ENCODE assay signal across 9 mouse cellular contexts in genomic region chr7:44475046-44475614, GRCm38 (mm10). TPM values are rescaled to one million over a fixed set of nuclear protein-coding genes. Genes with fewer than 3 reads are reported as not detected.
DNase-seq lines count a peak whose midpoint lies in the region; ATAC-seq lines count a peak whose summit lies in the region.
"Had no signal": no experiment of that assay in that cellular context is flagged by ENCODE, and none has a peak within 500 bp of the region (broad histone marks: within the 10 kb centered on the region; RNA-seq: fewer than 3 reads in every experiment).

No protein-coding gene starts in this region.

- ATAC-seq in lung, embryonic 15.5 days (ENCODE audit: borderline replicate concordance, extremely low read depth, low FRiP score, low TSS enrichment), result no peak
- ATAC-seq in liver, embryonic 11.5 days (replicated peaks; ENCODE audit: low FRiP score), result no peak

- no peak overlapping the region for H3K4me3 ChIP-seq in lung, embryonic 15.5 days
- H3K4me3 ChIP-seq in hindbrain, embryonic 10.5 days, result no peak overlapping the region
- H3K4me3 ChIP-seq in liver, embryonic 11.5 days (ENCODE audit: low read depth, low read length), result no peak overlapping the region

- WGBS in lung, embryonic 15.5 days, result 36% methylated on average over 5 of the region's 5 CpGs
- WGBS in hindbrain, embryonic 10.5 days, result 33% methylated on average over 5 of the region's 5 CpGs
- 34% methylated on average over 5 of the region's 5 CpGs for WGBS in liver, embryonic 11.5 days

- H3K36me3 ChIP-seq in lung, embryonic 15.5 days, result no peaks in the 10 kb centered on the region
- 0 out of 2 replicates have a peak, but pooled peaks cover 4% of the 10 kb centered on the region for H3K36me3 ChIP-seq in hindbrain, embryonic 10.5 days
- peaks cover 4% of the 10 kb centered on the region for H3K36me3 ChIP-seq in liver, embryonic 11.5 days (ENCODE audit: control insufficient read depth, insufficient read depth, low read length)

- H3K4me1 ChIP-seq in lung, embryonic 15.5 days, result peaks cover 47% of the 10 kb centered on the region
- H3K4me1 ChIP-seq in hindbrain, embryonic 10.5 days (replicated peaks), result peaks cover 54% of the 10 kb centered on the region
- peaks cover 29% of the 10 kb centered on the region for H3K4me1 ChIP-seq in liver, embryonic 11.5 days (replicated peaks; ENCODE audit: control insufficient read depth, insufficient read depth, low read length)

- no peaks in the 10 kb centered on the region for H3K9me3 ChIP-seq in lung, embryonic 15.5 days
- no peaks in the 10 kb centered on the region for H3K9me3 ChIP-seq in hindbrain, embryonic 10.5 days
- H3K9me3 ChIP-seq in liver, embryonic 11.5 days (ENCODE audit: control insufficient read depth, low read length), result no peaks in the 10 kb centered on the region

- H3K9ac ChIP-seq in lung, embryonic 15.5 days, result no peak overlapping the region
- no peak overlapping the region for H3K9ac ChIP-seq in liver, embryonic 11.5 days (ENCODE audit: low read depth, low read length)

- H3K27me3 ChIP-seq in lung, embryonic 15.5 days, result peaks cover 13% of the 10 kb centered on the region; the same call in 1 of the 2 replicates
- peaks cover 65% of the 10 kb centered on the region for H3K27me3 ChIP-seq in hindbrain, embryonic 10.5 days (ENCODE audit: insufficient read depth, poor library complexity, severe bottlenecking)
- peaks cover 57% of the 10 kb centered on the region for H3K27me3 ChIP-seq in liver, embryonic 11.5 days (replicated peaks; ENCODE audit: control insufficient read depth, insufficient read depth, low read length)

- no peak overlapping the region for H3K4me2 ChIP-seq in lung, embryonic 15.5 days
- H3K4me2 ChIP-seq in liver, embryonic 11.5 days, result no peak overlapping the region

- peak; percentile 15 to 17 for DNase-seq in cerebellum, postnatal 25 days
- DNase-seq in cerebellum, adult 9-10 months, result no peak
- DNase-seq in lung, postnatal 25 days (ENCODE audit: low spot score), result no peak
- DNase-seq in hindbrain, embryonic 10.5 days (ENCODE audit: low spot score), result no peak
- peak; percentile 13 for DNase-seq in neural tube, embryonic 10.5 days (ENCODE audit: extremely low spot score, low spot score)
- no peak for DNase-seq in thymus, postnatal 0 days (ENCODE audit: low spot score)
- no peak for DNase-seq in liver, embryonic 11.5 days (ENCODE audit: low spot score)

- peak overlapping the region; percentile 19; the same call in 1 of the 2 replicates for H3K27ac ChIP-seq in lung, embryonic 15.5 days
- H3K27ac ChIP-seq in hindbrain, embryonic 10.5 days, result peak overlapping the region; percentile 83
- no peak overlapping the region for H3K27ac ChIP-seq in liver, embryonic 11.5 days (ENCODE audit: low read depth, low read length)

RNA-seq across cellular contexts. Expression of gene Josd2, which starts 7.3 kb away (rescaled TPM):
- polyA plus RNA-seq in lung, embryonic 15.5 days (2015; fragmentation: Nextera tagmentation; extraction: Ambion mirVana), result 109 and 111 TPM in 2 replicates
- polyA plus RNA-seq in hindbrain, embryonic 10.5 days (2016; fragmentation: Nextera tagmentation; extraction: Ambion mirVana), result 86.2 and 89.2 TPM in 2 replicates
- polyA plus RNA-seq in thymus, postnatal 0 days (2015; fragmentation: Nextera tagmentation; extraction: Ambion mirVana), result 30.6 and 37.4 TPM in 2 replicates
- 145 and 146 TPM in 2 replicates for polyA plus RNA-seq in liver, embryonic 11.5 days (2014; fragmentation: Nextera tagmentation; extraction: Ambion mirVana)

RNA-seq across cellular contexts. Expression of gene Aspdh, which starts 9.9 kb away (rescaled TPM):
- 0.62 and 0.88 TPM in 2 replicates for polyA plus RNA-seq in lung, embryonic 15.5 days (2015; fragmentation: Nextera tagmentation; extraction: Ambion mirVana)
- 0.78 and 1.8 TPM in 2 replicates for polyA plus RNA-seq in hindbrain, embryonic 10.5 days (2016; fragmentation: Nextera tagmentation; extraction: Ambion mirVana)
- polyA plus RNA-seq in thymus, postnatal 0 days (2015; fragmentation: Nextera tagmentation; extraction: Ambion mirVana), result not detected in 2 replicates
- 5.6 and 6.4 TPM in 2 replicates for polyA plus RNA-seq in liver, embryonic 11.5 days (2014; fragmentation: Nextera tagmentation; extraction: Ambion mirVana)
- polyA plus RNA-seq: spleen, adult 2 months had no signal

RNA-seq across cellular contexts. Expression of gene Emc10, which starts 21.2 kb away (rescaled TPM):
- polyA plus RNA-seq in lung, embryonic 15.5 days (2015; fragmentation: Nextera tagmentation; extraction: Ambion mirVana), result 107 and 108 TPM in 2 replicates
- 102 and 122 TPM in 2 replicates for polyA plus RNA-seq in hindbrain, embryonic 10.5 days (2016; fragmentation: Nextera tagmentation; extraction: Ambion mirVana)
- 83.8 and 85.5 TPM in 2 replicates for polyA plus RNA-seq in thymus, postnatal 0 days (2015; fragmentation: Nextera tagmentation; extraction: Ambion mirVana)
- polyA plus RNA-seq in liver, embryonic 11.5 days (2014; fragmentation: Nextera tagmentation; extraction: Ambion mirVana), result 72.8 and 75.2 TPM in 2 replicates

RNA-seq across cellular contexts. Expression of gene Fam71e1, which starts 21.3 kb away (rescaled TPM):
- 9.1 and 11.1 TPM in 2 replicates for polyA plus RNA-seq in lung, embryonic 15.5 days (2015; fragmentation: Nextera tagmentation; extraction: Ambion mirVana)
- polyA plus RNA-seq in hindbrain, embryonic 10.5 days (2016; fragmentation: Nextera tagmentation; extraction: Ambion mirVana), result 17.1 and 20.5 TPM in 2 replicates
- 9.5 and 13.4 TPM in 2 replicates for polyA plus RNA-seq in thymus, postnatal 0 days (2015; fragmentation: Nextera tagmentation; extraction: Ambion mirVana)
- 4.7 and 5.9 TPM in 2 replicates for polyA plus RNA-seq in liver, embryonic 11.5 days (2014; fragmentation: Nextera tagmentation; extraction: Ambion mirVana)

RNA-seq across cellular contexts. Expression of gene Lrrc4b, which starts 46.3 kb away (rescaled TPM):
- 0.88 and 0.98 TPM in 2 replicates for polyA plus RNA-seq in lung, embryonic 15.5 days (2015; fragmentation: Nextera tagmentation; extraction: Ambion mirVana)
- 1.7 and 4.4 TPM in 2 replicates for polyA plus RNA-seq in hindbrain, embryonic 10.5 days (2016; fragmentation: Nextera tagmentation; extraction: Ambion mirVana)
- polyA plus RNA-seq in thymus, postnatal 0 days (2015; fragmentation: Nextera tagmentation; extraction: Ambion mirVana), result 0.05 TPM in 1 of 2 replicates, not detected in the other
- polyA plus RNA-seq in liver, embryonic 11.5 days (2014; fragmentation: Nextera tagmentation; extraction: Ambion mirVana), result 0.25 and 0.52 TPM in 2 replicates

Comparison
In these comparisons a context has a peak if more than half of its experiments do, and no peak if none do; other contexts are left out.
1. DNase-seq: peak in cerebellum, postnatal 25 days (2 of 2) and neural tube, embryonic 10.5 days (single experiment); none in cerebellum, adult 9-10 months (single experiment), lung, postnatal 25 days (single experiment), hindbrain, embryonic 10.5 days (single experiment), thymus, postnatal 0 days (single experiment) and liver, embryonic 11.5 days (single experiment).